Mouse (Mus musculus) urinary bladder, postnatal 10 days (tissue): ENCODE results near the gene Btbd35f24.
"Not testable (repeated sequence)": the region's sequence is repeated elsewhere in the genome, so short reads cannot be mapped to it uniquely, and the experiment has no call there.

ENCODE experiments used
- DNase-seq: peaks from one replicate; pipeline ENCODE4 v3.0.0; 2022; ENCODE audit warnings: low spot score

The Btbd35f24 gene

DNA sequence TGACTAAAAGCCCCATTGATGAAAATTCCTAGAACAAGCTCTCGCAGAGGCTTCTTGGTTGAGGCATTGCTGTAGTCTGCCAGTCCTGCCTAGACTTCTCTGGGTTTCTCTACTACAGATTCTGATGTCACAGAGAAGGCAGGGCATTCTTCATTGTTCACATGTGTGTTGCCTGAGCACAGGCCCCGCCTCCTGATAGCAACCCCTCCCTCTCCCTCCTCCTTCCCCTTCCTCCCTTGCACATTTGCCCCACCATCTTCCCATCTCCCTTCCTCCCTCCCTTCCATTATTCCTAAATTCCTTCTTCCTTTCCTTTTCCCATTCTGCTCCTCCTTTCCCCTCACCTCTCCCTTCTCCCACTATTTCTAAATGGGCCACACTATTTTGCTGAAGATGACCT lies at the start of gene Btbd35f24:
Btbd35f24 (minus strand) TSS at position 101 of the 400 bp plus-strand sequence.
- not testable (repeated sequence) for DNase-seq
